In genomic region chr19:31710336-31710735, GRCm38 (mm10) we compare ENCODE assay signal across 27 mouse cellular contexts. TPM values are rescaled to one million over a fixed set of nuclear protein-coding genes. Genes with fewer than 3 reads are reported as not detected.
A peak's percentile ranks its signal among the peaks of the same experiment; 100 is the strongest.
DNase-seq lines count a peak whose midpoint lies in the region; ATAC-seq lines count a peak whose summit lies in the region.
"Had no signal": no experiment of that assay in that cellular context is flagged by ENCODE, and none has a peak within 500 bp of the region (broad histone marks: within the 10 kb centered on the region; RNA-seq: fewer than 3 reads in every experiment).

No protein-coding gene starts in this region.

- peak; percentile 22 to 88 for DNase-seq in adrenal gland, adult (ENCODE audit: inconsistent age in 2 of 2, low spot score in 1 of 2)
- no peak for DNase-seq in adrenal gland, postnatal 4 days (ENCODE audit: low spot score in 2 of 2)
- DNase-seq in adrenal gland, adult 2 months, result peak; percentile 73
- peak; percentile 42 for DNase-seq in adrenal gland, postnatal 14 days
- DNase-seq in urinary bladder, postnatal 14 days (ENCODE audit: low spot score), result no peak
- DNase-seq: cerebellum, adult 11-12 months; cerebellum, adult 8-10 months; cerebellum, postnatal 10 days; cerebellum, postnatal 36 days; embryo, embryonic 11 days; gastrocnemius, adult 2 months; gastrocnemius, postnatal 14 days; heart, adult 18-20 months; heart, postnatal 14 days; heart, postnatal 4 days; kidney, adult 8-10 months had no signal

- no peaks in the 10 kb centered on the region for H3K36me3 ChIP-seq in forebrain, embryonic 12.5 days (replicated peaks)
- H3K36me3 ChIP-seq: embryonic facial prominence, embryonic 10.5 days; embryonic facial prominence, embryonic 13.5 days; heart, embryonic 10.5 days; heart, embryonic 13.5 days; hindbrain, embryonic 15.5 days had no signal

- no peak overlapping the region for H3K27ac ChIP-seq in forebrain, embryonic 12.5 days
- H3K27ac ChIP-seq: embryonic facial prominence, embryonic 10.5 days; embryonic facial prominence, embryonic 13.5 days; forebrain, embryonic 13.5 days; gastrocnemius, adult 2 months; heart, embryonic 10.5 days; heart, embryonic 13.5 days; hindbrain, embryonic 15.5 days had no signal

- WGBS in forebrain, embryonic 12.5 days, result 89% methylated on average over 4 of the region's 4 CpGs

- no peaks in the 10 kb centered on the region for H3K9me3 ChIP-seq in forebrain, embryonic 12.5 days
- H3K9me3 ChIP-seq: embryonic facial prominence, embryonic 10.5 days; embryonic facial prominence, embryonic 13.5 days; forebrain, embryonic 13.5 days; heart, embryonic 10.5 days; heart, embryonic 13.5 days; hindbrain, embryonic 15.5 days had no signal

- no peaks in the 10 kb centered on the region for H3K4me1 ChIP-seq in forebrain, embryonic 12.5 days
- H3K4me1 ChIP-seq: embryonic facial prominence, embryonic 13.5 days; forebrain, embryonic 13.5 days; heart, embryonic 10.5 days; hindbrain, embryonic 15.5 days had no signal

- no peak overlapping the region for H3K4me3 ChIP-seq in forebrain, embryonic 12.5 days (replicated peaks)
- H3K4me3 ChIP-seq: embryonic facial prominence, embryonic 10.5 days; embryonic facial prominence, embryonic 13.5 days; erythroblast, embryonic 14.5 days; forebrain, embryonic 13.5 days; gastrocnemius, adult 2 months; heart, embryonic 10.5 days; heart, embryonic 13.5 days; hindbrain, embryonic 15.5 days had no signal

- H3K9ac ChIP-seq in forebrain, embryonic 12.5 days, result no peak overlapping the region
- H3K9ac ChIP-seq: embryonic facial prominence, embryonic 13.5 days; forebrain, embryonic 13.5 days; heart, embryonic 13.5 days; hindbrain, embryonic 15.5 days had no signal

- no peak for ATAC-seq in forebrain, embryonic 12.5 days (ENCODE audit: low FRiP score)
- ATAC-seq: forebrain, embryonic 13.5 days; forebrain, embryonic 16.5 days; intestine, postnatal 0 days; Patski had no signal

- no peaks in the 10 kb centered on the region for H3K27me3 ChIP-seq in forebrain, embryonic 12.5 days
- H3K27me3 ChIP-seq: embryonic facial prominence, embryonic 13.5 days; forebrain, embryonic 13.5 days; heart, embryonic 13.5 days; hindbrain, embryonic 15.5 days; Patski had no signal

- H3K4me2 ChIP-seq in forebrain, embryonic 12.5 days, result no peak overlapping the region
- H3K4me2 ChIP-seq: embryonic facial prominence, embryonic 13.5 days; forebrain, embryonic 13.5 days; heart, embryonic 13.5 days; hindbrain, embryonic 15.5 days had no signal

RNA-seq across cellular contexts. Expression of gene Prkg1, which starts 54.5 kb away (rescaled TPM):
- total RNA-seq in adrenal gland, postnatal 4 days (2021), result 10 to 100 TPM; 12.1 to 13.3 TPM
- 1 to 10 TPM; 7.0 to 7.2 TPM for total RNA-seq in adrenal gland, adult 2 months (2021)
- polyA plus RNA-seq in adrenal gland, adult 2 months (2012; rRNA removed), result 0.95 and 1.0 TPM in 2 replicates
- total RNA-seq in adrenal gland, postnatal 14 days (2021), result 8.0 and 8.8 TPM in 2 replicates
- polyA plus RNA-seq in forebrain, embryonic 12.5 days (2016; fragmentation: Nextera tagmentation; extraction: Ambion mirVana), result 5.2 and 5.9 TPM in 2 replicates
- polyA plus RNA-seq: erythroblast, embryonic 14.5 days; Patski had no signal

Comparison
In these comparisons a context has a peak if more than half of its experiments do, and no peak if none do; other contexts are left out.
1. DNase-seq: peak in adrenal gland, adult (2 of 2), adrenal gland, adult 2 months (single experiment) and adrenal gland, postnatal 14 days (single experiment); none in adrenal gland, postnatal 4 days (0 of 2) and urinary bladder, postnatal 14 days (single experiment).